Mouse (Mus musculus): ENCODE results near the gene Nek5.

DNA sequence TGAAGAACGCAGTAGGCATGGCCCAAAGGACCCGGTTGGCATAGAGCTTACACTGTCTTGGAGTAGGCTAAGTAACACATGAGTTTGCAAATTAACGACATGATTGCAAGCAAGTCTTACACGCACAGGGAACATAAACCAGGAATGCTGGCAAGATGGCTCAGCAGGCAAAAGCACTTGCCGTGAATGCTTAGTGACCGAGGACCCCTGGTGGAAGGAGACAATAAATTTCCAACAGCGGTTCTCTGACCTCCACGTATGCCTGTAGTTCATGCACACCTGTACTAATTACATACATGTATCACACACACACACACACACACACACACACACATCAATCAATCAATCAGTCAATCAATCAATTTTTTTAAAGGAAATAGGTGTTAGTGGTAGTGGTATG, 33.3 kb downstream of the Nek5 start:
- no peak for TF ChIP-seq POLR2A (IDR thresholded peaks at IDR 0.05; ENCODE audit: extremely low read depth, insufficient read depth, low read length)
- TF ChIP-seq CTCF (IDR thresholded peaks at IDR 0.05; ENCODE audit: low read depth, low read length): peak; percentile 50
